Mouse (Mus musculus): ENCODE measurements around the gene Jakmip3.

DNA sequence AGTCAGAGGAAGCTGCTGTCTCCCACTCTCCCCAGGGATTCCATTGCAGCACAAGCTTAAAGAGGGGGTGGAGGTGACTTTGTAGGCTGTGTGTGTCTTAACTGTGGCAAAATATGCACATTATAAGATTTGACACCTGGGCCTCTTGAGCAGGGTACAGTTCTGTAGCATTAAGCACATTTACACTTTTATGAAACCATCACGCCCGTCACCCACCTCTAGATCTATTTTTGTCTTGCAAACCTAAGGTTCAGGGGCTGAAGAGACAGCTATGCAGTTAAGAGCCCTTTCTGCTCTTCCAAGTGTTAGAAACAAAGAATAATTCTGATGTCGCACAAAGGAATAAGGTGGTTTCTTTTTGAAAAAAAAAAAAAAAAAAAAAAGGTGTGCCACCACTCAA is 5.1 kb downstream of the Jakmip3 start:
- no peak for TF ChIP-seq CTCF (IDR thresholded peaks at IDR 0.05; ENCODE audit: low read depth, low read length)
- TF ChIP-seq TAL1 (conservative IDR thresholded peaks at IDR 0.05; ENCODE audit: low read depth, low read length): no peak
